Comparison of ENCODE assay signal across 7 mouse cellular contexts in genomic region chr11:72795149-72795454, GRCm38 (mm10). TPM values are rescaled to one million over a fixed set of nuclear protein-coding genes. Genes with fewer than 3 reads are reported as not detected.
A peak's percentile ranks its signal among the peaks of the same experiment; 100 is the strongest.
DNase-seq lines count a peak whose midpoint lies in the region; ATAC-seq lines count a peak whose summit lies in the region.

No protein-coding gene starts in this region.

- WGBS in lung, embryonic 16.5 days, result 12% methylated on average over 14 of the region's 14 CpGs
- 19% methylated on average over 14 of the region's 14 CpGs for WGBS in forebrain, embryonic 12.5 days
- WGBS in limb, embryonic 15.5 days, result 16% methylated on average over 14 of the region's 14 CpGs
- WGBS in stomach, embryonic 14.5 days, result 19% methylated on average over 14 of the region's 14 CpGs

- peak overlapping the region; percentile 91 for H3K9ac ChIP-seq in lung, embryonic 16.5 days (ENCODE audit: low read length)
- H3K9ac ChIP-seq in forebrain, embryonic 12.5 days, result peak overlapping the region; percentile 81
- peak overlapping the region; percentile 82 for H3K9ac ChIP-seq in limb, embryonic 15.5 days
- peak overlapping the region; percentile 66 for H3K9ac ChIP-seq in stomach, embryonic 14.5 days (replicated peaks; ENCODE audit: low read depth, low read length)

- H3K9me3 ChIP-seq in lung, embryonic 16.5 days (ENCODE audit: control insufficient read depth, low read length), result no peaks in the 10 kb centered on the region
- H3K9me3 ChIP-seq in forebrain, embryonic 12.5 days, result no peaks in the 10 kb centered on the region
- no peaks in the 10 kb centered on the region for H3K9me3 ChIP-seq in limb, embryonic 15.5 days
- H3K9me3 ChIP-seq in stomach, embryonic 14.5 days (ENCODE audit: control insufficient read depth, low read depth, low read length), result no peaks in the 10 kb centered on the region

- H3K27ac ChIP-seq in lung, embryonic 16.5 days (ENCODE audit: low read length), result peak overlapping the region; percentile 83
- peak overlapping the region; percentile 79 for H3K27ac ChIP-seq in forebrain, embryonic 12.5 days
- H3K27ac ChIP-seq in limb, embryonic 15.5 days, result peak overlapping the region; percentile 91
- peak overlapping the region; percentile 68; the same call in 1 of the 2 replicates for H3K27ac ChIP-seq in stomach, embryonic 14.5 days (ENCODE audit: low read length)

- H3K4me1 ChIP-seq in lung, embryonic 16.5 days (replicated peaks; ENCODE audit: control insufficient read depth, insufficient read depth, low read length), result peaks cover 9% of the 10 kb centered on the region
- peaks cover 7% of the 10 kb centered on the region for H3K4me1 ChIP-seq in forebrain, embryonic 12.5 days
- H3K4me1 ChIP-seq in limb, embryonic 15.5 days, result peaks cover 12% of the 10 kb centered on the region
- 0 out of 2 replicates have a peak, but pooled peaks cover 3% of the 10 kb centered on the region for H3K4me1 ChIP-seq in stomach, embryonic 14.5 days (ENCODE audit: control insufficient read depth, insufficient read depth, low read length)

- no peaks in the 10 kb centered on the region for H3K27me3 ChIP-seq in lung, embryonic 16.5 days (ENCODE audit: control insufficient read depth, insufficient read depth, low read depth, low read length)
- no peaks in the 10 kb centered on the region for H3K27me3 ChIP-seq in forebrain, embryonic 12.5 days
- no peaks in the 10 kb centered on the region for H3K27me3 ChIP-seq in limb, embryonic 15.5 days
- no peaks in the 10 kb centered on the region for H3K27me3 ChIP-seq in stomach, embryonic 14.5 days (ENCODE audit: control insufficient read depth, insufficient read depth, low read length)

- H3K36me3 ChIP-seq in lung, embryonic 16.5 days (ENCODE audit: control insufficient read depth, insufficient read depth, low read length), result no peaks in the 10 kb centered on the region
- no peaks in the 10 kb centered on the region for H3K36me3 ChIP-seq in forebrain, embryonic 12.5 days (replicated peaks)
- H3K36me3 ChIP-seq in limb, embryonic 15.5 days, result no peaks in the 10 kb centered on the region
- H3K36me3 ChIP-seq in stomach, embryonic 14.5 days (ENCODE audit: control insufficient read depth, insufficient read depth, low read length), result no peaks in the 10 kb centered on the region

- ATAC-seq in lung, embryonic 16.5 days (ENCODE audit: low read depth), result peak; percentile 22
- peak; percentile 24; the same call in 1 of the 2 replicates for ATAC-seq in forebrain, embryonic 12.5 days (ENCODE audit: low FRiP score)
- peak; percentile 24; the same call in 1 of the 2 replicates for ATAC-seq in limb, embryonic 15.5 days (ENCODE audit: insufficient number of reproducible peaks, low FRiP score, low TSS enrichment, low read depth)
- peak; percentile 50; the same call in 1 of the 2 replicates for ATAC-seq in stomach, embryonic 14.5 days (ENCODE audit: insufficient number of reproducible peaks, insufficient read depth, low FRiP score, low read depth)

- H3K4me2 ChIP-seq in lung, embryonic 16.5 days (ENCODE audit: low read depth, low read length), result peak overlapping the region; percentile 86
- H3K4me2 ChIP-seq in forebrain, embryonic 12.5 days, result peak overlapping the region; percentile 80
- H3K4me2 ChIP-seq in limb, embryonic 15.5 days, result peak overlapping the region; percentile 76
- peak overlapping the region; percentile 73 for H3K4me2 ChIP-seq in stomach, embryonic 14.5 days (replicated peaks; ENCODE audit: low read depth, low read length)

- H3K4me3 ChIP-seq in lung, embryonic 16.5 days (ENCODE audit: low read length), result peak overlapping the region; percentile 72
- peak overlapping the region; percentile 98 for H3K4me3 ChIP-seq in forebrain, embryonic 12.5 days (replicated peaks)
- H3K4me3 ChIP-seq in limb, embryonic 15.5 days, result peak overlapping the region; percentile 83
- peak overlapping the region; percentile 78 for H3K4me3 ChIP-seq in stomach, embryonic 14.5 days (ENCODE audit: low read depth, low read length)

- DNase-seq in lung, postnatal 14 days, result no peak
- DNase-seq in urinary bladder, adult 2 months (ENCODE audit: low spot score), result no peak
- DNase-seq in urinary bladder, adult 18-20 months (ENCODE audit: low spot score in 2 of 2), result no peak

RNA-seq across cellular contexts. Expression of gene Cyb5d2, which starts 0.8 kb away (rescaled TPM):
- polyA plus RNA-seq in lung, embryonic 16.5 days (2015; fragmentation: Nextera tagmentation; extraction: Ambion mirVana), result 6.6 and 7.4 TPM in 2 replicates
- 4.7 and 5.2 TPM in 2 replicates for polyA plus RNA-seq in forebrain, embryonic 12.5 days (2016; fragmentation: Nextera tagmentation; extraction: Ambion mirVana)
- 7.6 and 8.2 TPM in 2 replicates for polyA plus RNA-seq in limb, embryonic 15.5 days (2015; fragmentation: Nextera tagmentation; extraction: Ambion mirVana)
- polyA plus RNA-seq in stomach, embryonic 14.5 days (2014; fragmentation: Nextera tagmentation; extraction: Ambion mirVana), result 4.1 and 5.3 TPM in 2 replicates
- polyA plus RNA-seq in urinary bladder, adult 2 months (2012; rRNA removed), result 7.6 and 9.6 TPM in 2 replicates

RNA-seq across cellular contexts. Expression of gene Zzef1, which starts 0.9 kb away (rescaled TPM):
- 9.0 and 9.6 TPM in 2 replicates for polyA plus RNA-seq in lung, embryonic 16.5 days (2015; fragmentation: Nextera tagmentation; extraction: Ambion mirVana)
- 11.3 and 12.1 TPM in 2 replicates for polyA plus RNA-seq in forebrain, embryonic 12.5 days (2016; fragmentation: Nextera tagmentation; extraction: Ambion mirVana)
- polyA plus RNA-seq in limb, embryonic 15.5 days (2015; fragmentation: Nextera tagmentation; extraction: Ambion mirVana), result 8.6 and 9.2 TPM in 2 replicates
- 12.7 and 13.8 TPM in 2 replicates for polyA plus RNA-seq in stomach, embryonic 14.5 days (2014; fragmentation: Nextera tagmentation; extraction: Ambion mirVana)
- polyA plus RNA-seq in urinary bladder, adult 2 months (2012; rRNA removed), result 18.3 and 24.1 TPM in 2 replicates
